Mouse (Mus musculus): ENCODE measurements around the gene Olfml1. TPM values are rescaled to one million over a fixed set of nuclear protein-coding genes. Genes with fewer than 3 reads are reported as not detected.

The Olfml1 gene
- total RNA-seq (2021) = 1 to 10 TPM; 7.2 to 8.5 TPM
- long read RNA-seq, experiment 1, partial matches to known transcripts = 0 of 5 reads
- long read RNA-seq, experiment 1, other reads (novel, unspliced or antisense) = 1 of 5 reads
- long read RNA-seq, experiment 2, partial matches to known transcripts = 0 of 2 reads
- long read RNA-seq, experiment 2, other reads (novel, unspliced or antisense) = 1 of 2 reads

GRCm38 (mm10) chr7:107567261-107567671 lies at the start of gene Olfml1:
Gene Olfml1, plus strand, starts transcription at chr7:107567446.
- DNase-seq = peak in 1 of 2 experiments; percentile 7

GRCm38 (mm10) chr7:107519256-107520025 lies 47.8 kb upstream of the Olfml1 start:
- no peak for DNase-seq

GRCm38 (mm10) chr7:107521411-107521810 lies 45.8 kb upstream of the Olfml1 start:
- no peak for DNase-seq

GRCm38 (mm10) chr7:107526299-107526698 lies 40.9 kb upstream of the Olfml1 start:
- peak; percentile 40 to 62 for DNase-seq

GRCm38 (mm10) chr7:107528169-107528772 lies 39.0 kb upstream of the Olfml1 start:
- no peak for DNase-seq

GRCm38 (mm10) chr7:107529364-107529763 lies 37.9 kb upstream of the Olfml1 start:
- no peak for DNase-seq

- no peak for DNase-seq
Measured at GRCm38 (mm10) chr7:107535311-107535710, 31.9 kb upstream of the Olfml1 start.

GRCm38 (mm10) chr7:107536516-107536915 lies 30.7 kb upstream of the Olfml1 start:
- DNase-seq = no peak

GRCm38 (mm10) chr7:107540034-107540433 lies 27.2 kb upstream of the Olfml1 start:
- DNase-seq = no peak

- DNase-seq = peak in 1 of 2 experiments; percentile 5
Measured at GRCm38 (mm10) chr7:107545011-107545410, 22.2 kb upstream of the Olfml1 start.

GRCm38 (mm10) chr7:107547872-107548271 lies 19.4 kb upstream of the Olfml1 start:
- DNase-seq = no peak

- DNase-seq = no peak
Measured at GRCm38 (mm10) chr7:107553461-107553860, 13.8 kb upstream of the Olfml1 start.

GRCm38 (mm10) chr7:107555906-107556305 lies 11.3 kb upstream of the Olfml1 start:
- DNase-seq = peak in 1 of 2 experiments; percentile 18

- DNase-seq = no peak
Measured at GRCm38 (mm10) chr7:107560675-107561074, 6.6 kb upstream of the Olfml1 start.

- no peak for DNase-seq
Measured at GRCm38 (mm10) chr7:107561584-107561983, 5.7 kb upstream of the Olfml1 start.

- no peak for DNase-seq
Measured at GRCm38 (mm10) chr7:107563727-107564126, 3.5 kb upstream of the Olfml1 start.

- DNase-seq = no peak
Measured at GRCm38 (mm10) chr7:107567674-107568073, 428 bp downstream of the Olfml1 start.

GRCm38 (mm10) chr7:107568971-107569370 lies 1.7 kb downstream of the Olfml1 start:
- DNase-seq = no peak

GRCm38 (mm10) chr7:107573856-107574255 lies 6.6 kb downstream of the Olfml1 start:
- DNase-seq = no peak

- no peak for DNase-seq
Measured at GRCm38 (mm10) chr7:107574276-107574675, 7.0 kb downstream of the Olfml1 start.

GRCm38 (mm10) chr7:107592641-107593040 lies 25.4 kb downstream of the Olfml1 start:
- no peak for DNase-seq

GRCm38 (mm10) chr7:107593904-107594303 lies 26.7 kb downstream of the Olfml1 start:
- no peak for DNase-seq

- peak; percentile 49 to 72 for DNase-seq
Measured at GRCm38 (mm10) chr7:107594325-107594856, 27.1 kb downstream of the Olfml1 start.

All from adrenal gland, postnatal 36 days (tissue).